Mouse (Mus musculus): ENCODE results near the gene Akap7. TPM values are rescaled to one million over a fixed set of nuclear protein-coding genes. Genes with fewer than 3 reads are reported as not detected.
"Not testable (repeated sequence)": the region's sequence is repeated elsewhere in the genome, so short reads cannot be mapped to it uniquely, and the experiment has no call there.

The Akap7 gene
- total RNA-seq, 2 experiments from 2014 or later: 10.1 to 21.6 TPM

DNA sequence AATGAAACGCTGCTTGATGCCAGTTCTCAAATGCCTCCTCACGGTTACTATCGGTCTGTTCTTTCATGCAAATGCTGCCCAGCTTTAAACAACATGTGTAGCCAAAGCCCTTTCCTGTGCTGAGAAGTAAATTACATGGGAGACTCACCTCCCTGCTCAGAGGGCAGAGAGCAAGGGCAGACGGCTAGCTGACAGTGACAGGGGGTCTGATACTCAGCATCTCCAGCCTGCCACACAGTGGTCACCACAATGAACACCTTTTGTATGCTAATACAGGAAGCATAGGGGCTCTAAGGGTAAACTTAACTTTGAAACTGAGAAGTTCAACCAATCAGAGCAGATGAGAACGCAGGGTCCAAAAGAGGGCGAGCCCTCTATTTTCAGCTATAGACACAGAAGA lies 99.8 kb downstream of the Akap7 start:
- ATAC-seq (replicated peaks; ENCODE audit: low FRiP score, low TSS enrichment, poor library complexity, severe bottlenecking): no peak

DNA sequence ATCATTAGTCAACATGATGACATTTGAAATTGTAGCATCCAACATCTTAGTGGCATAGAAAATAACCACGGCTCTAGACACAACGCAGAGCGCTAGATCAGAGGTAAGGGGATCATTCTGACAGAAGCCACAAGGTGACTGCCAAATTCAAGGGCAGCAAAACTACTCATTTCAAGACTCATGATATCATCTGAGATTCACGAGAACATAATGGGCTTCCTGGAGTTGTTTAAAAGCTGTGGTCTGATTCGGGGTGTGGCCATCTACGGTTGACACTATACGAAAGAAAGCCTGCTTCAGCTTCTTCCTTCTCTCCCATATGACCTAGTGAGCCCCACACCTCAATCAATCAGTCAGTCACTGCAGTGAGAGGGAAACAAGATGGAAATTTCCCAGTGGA lies 107.0 kb downstream of the Akap7 start:
- peak; percentile 38; the same call in 1 of the 2 replicates for ATAC-seq (replicated peaks; ENCODE audit: low FRiP score, low TSS enrichment, poor library complexity, severe bottlenecking)

DNA sequence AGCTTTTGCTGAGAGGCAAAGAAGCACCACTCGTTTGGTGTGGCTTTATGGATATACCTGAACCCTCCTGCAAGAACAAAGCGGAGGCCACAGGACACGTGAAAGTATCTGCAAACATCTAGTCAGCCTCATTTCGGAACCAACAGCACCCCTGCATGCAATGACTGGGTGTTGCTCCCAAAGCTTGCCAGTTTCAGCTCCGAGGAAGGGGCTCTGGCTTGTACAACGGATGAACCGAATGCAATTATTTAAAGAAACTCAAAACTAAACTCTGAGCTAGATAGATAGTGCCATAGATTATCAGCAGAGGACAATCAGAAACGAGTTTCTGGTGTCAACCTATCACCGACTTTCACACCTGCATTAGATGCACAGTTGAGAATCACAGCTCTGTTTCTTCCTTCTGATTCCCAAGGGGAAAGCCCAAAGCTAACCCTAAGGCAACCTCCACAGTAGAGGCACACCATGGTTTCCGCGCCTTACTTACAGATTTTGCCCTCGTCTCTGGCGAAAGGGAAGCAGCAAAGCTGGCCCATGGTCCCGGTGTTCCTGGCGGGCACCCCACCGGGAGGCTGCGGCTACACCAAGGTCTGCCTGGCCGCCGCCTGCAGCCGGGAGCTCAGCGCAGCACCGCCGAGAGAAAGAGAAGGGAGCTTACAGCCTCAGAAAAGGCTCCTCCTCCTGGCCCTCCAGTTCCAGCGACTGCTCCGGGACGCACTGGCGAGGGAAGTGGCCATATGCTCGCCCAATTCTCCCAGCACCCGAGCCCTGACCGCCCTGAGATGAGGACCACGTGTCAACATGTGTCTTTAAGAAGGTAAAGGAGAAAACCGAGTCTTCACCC lies 107.9 kb downstream of the Akap7 start:
- ATAC-seq (replicated peaks; ENCODE audit: low FRiP score, low TSS enrichment, poor library complexity, severe bottlenecking): peak; percentile 88

DNA sequence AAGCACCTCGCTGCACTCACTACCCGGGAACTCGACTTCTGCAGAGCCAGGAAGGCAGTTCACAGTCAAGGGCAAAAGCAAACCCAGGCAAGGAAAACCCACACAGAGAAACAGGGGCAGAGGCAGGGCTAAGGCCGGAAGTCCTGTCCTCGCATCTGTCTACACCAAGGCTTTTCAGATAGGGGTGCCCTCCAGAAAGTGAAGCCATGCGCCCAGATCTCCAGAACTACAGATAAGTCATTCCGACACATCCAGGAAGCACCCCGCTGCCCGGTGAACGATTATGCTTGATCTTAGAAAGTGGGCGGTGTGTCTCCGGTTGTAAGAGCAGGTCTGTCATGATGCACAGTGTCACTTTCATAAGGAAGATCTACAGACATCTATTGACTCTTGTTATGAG lies 109.1 kb downstream of the Akap7 start:
- peak; percentile 34; the same call in 1 of the 2 replicates for ATAC-seq (replicated peaks; ENCODE audit: low FRiP score, low TSS enrichment, poor library complexity, severe bottlenecking)

DNA sequence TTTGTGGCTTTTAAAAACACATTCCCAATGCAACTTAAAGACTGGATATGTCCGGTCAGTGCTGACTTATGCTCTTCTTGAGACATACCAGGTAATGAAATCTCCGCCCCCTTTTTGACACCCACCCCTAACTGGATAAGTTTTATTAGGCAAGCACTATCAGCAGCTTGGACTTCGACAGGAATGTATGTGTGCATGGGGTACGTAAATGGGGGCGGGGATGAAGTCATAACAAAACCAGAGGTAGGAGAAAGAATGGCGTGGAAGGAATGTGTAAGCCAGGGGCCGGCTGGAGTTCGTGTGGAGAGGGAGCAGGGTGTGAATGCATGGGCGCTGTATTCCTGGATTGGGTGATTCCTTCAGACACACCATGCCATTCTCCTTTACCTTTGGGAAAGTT lies 109.6 kb downstream of the Akap7 start:
- no peak for ATAC-seq (replicated peaks; ENCODE audit: low FRiP score, low TSS enrichment, poor library complexity, severe bottlenecking)

- ATAC-seq (replicated peaks; ENCODE audit: low FRiP score, low TSS enrichment, poor library complexity, severe bottlenecking): no peak
These were observed 115.2 kb downstream of the Akap7 start for GRCm38 (mm10) chr10:25192180-25193073.

DNA sequence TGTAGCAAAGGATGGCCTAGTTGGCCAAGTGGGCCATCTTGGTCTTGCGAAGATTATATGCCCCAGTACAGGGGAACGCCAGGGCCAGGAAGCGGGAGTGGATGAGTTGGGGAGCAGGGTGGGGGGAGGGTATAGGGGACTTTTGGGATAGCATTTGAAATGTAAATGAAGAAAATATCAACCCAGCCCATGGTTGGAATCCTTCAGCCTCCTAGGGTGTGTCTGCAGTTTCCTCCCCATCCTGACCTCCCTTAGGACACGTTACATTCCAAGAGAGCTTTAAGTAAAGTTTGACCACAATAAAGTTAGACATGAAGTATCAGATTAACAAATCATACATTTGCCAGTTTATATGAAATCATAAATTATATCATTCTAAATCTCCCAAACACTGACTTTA lies 116.5 kb downstream of the Akap7 start:
- no peak for ATAC-seq (replicated peaks; ENCODE audit: low FRiP score, low TSS enrichment, poor library complexity, severe bottlenecking)

GRCm38 (mm10) chr10:25186240-25186639 lies 121.4 kb downstream of the Akap7 start:
- ATAC-seq (replicated peaks; ENCODE audit: low FRiP score, low TSS enrichment, poor library complexity, severe bottlenecking): not testable (repeated sequence)

DNA sequence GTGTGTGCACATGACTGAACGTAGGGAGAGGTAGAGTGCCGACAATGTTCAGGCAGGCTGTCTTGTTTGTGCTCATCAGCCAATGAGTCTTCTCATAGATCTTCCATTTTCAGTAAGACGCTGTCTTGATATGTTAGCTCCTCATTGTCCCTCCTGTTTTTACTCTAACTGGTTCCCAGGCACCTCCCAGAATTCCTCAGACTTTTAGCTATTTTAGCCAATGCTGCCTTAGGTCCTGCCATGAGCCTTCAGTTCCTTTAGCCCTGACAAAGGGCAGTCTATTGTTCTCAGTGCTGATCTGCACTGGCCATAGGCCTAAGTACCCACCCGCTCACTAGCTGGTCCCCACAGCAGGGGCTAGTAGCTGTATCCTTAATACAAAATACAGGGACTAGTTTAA lies 122.0 kb downstream of the Akap7 start:
- 0 out of 2 replicates have a peak, but pooled peaks have one; percentile 26 for ATAC-seq (replicated peaks; ENCODE audit: low FRiP score, low TSS enrichment, poor library complexity, severe bottlenecking)

DNA sequence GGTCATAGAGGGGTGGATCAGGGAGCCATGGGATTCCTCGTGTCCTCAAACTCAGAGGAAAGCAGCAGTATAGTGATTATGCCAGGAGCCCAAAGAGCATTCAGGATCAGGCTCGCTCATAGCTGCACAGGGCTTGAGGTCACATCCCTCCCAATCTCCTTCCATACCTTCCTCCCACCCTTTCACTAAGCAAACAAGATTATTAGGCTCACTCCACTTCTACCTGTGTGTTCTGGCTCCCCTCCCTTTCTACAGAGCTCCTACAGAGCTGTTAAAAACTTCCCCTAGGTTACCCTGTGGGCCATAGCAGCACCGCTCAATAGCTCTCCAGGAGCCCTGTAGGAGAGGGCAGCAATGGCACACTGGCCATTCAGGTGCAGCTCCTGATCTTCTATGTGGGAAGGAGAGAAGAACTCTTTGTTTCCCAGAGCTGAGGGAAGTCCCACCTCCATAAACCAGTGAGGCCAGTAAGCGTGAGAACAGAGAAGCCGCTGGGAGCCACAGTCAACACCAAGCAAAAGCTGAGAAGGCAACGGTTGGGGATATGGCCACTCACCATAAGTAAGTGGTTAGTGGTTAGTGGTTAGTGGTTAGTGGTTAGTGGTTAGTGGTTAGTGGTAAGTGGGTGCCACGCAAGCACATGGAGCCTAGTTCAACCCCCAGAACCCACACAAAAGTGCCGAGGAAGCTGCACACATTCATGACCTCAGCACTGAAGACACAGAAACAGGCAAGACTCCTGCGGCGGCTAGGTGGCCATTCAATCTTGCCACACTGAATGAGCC lies 122.7 kb downstream of the Akap7 start:
- ATAC-seq (replicated peaks; ENCODE audit: low FRiP score, low TSS enrichment, poor library complexity, severe bottlenecking): 0 out of 2 replicates have a peak, but pooled peaks have one; percentile 22

DNA sequence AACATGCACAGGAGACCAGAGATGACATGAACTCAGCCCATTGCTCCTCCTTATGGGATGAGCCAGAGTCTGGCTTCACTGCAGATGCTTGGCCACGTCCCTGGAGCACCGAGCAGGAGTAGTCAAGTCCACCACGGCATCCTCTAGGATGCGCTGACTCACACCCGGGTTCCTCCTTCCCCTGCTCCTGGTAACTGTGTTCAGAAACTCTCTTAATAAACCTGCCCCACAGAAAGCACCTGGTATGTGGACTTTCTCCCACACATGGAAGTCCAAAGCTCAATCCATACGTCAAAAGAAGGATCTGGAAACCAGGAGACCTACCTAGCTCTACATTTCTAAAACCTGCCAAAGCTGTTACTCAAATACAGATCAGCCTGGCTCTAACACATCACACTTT lies 124.4 kb downstream of the Akap7 start:
- ATAC-seq (replicated peaks; ENCODE audit: low FRiP score, low TSS enrichment, poor library complexity, severe bottlenecking): no peak

- ATAC-seq (replicated peaks; ENCODE audit: low FRiP score, low TSS enrichment, poor library complexity, severe bottlenecking): no peak
These were observed 128.6 kb downstream of the Akap7 start for GRCm38 (mm10) chr10:25179030-25179429.

- ATAC-seq (replicated peaks; ENCODE audit: low FRiP score, low TSS enrichment, poor library complexity, severe bottlenecking): no peak
These were observed 130.4 kb downstream of the Akap7 start for GRCm38 (mm10) chr10:25177270-25177669.

DNA sequence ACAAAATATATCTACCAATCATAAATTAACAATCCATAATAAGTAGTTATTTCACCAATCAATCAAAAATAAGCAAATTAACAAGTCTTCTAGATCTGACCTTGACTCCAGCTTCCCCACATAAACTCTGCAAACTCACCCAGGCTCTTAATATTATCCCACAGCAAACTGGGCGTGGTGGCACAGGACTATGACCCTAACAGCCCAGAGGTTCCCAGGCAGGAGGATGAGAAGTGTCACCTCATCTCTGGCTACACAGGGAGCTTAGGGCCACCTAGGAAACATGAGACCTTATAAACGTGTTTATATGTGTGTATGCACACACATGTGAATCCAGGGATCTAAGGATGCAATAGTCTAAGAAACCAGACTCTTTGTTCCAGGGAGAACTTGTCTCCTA lies 132.8 kb downstream of the Akap7 start:
- no peak for ATAC-seq (replicated peaks; ENCODE audit: low FRiP score, low TSS enrichment, poor library complexity, severe bottlenecking)

- 0 out of 2 replicates have a peak, but pooled peaks have one; percentile 22 for ATAC-seq (replicated peaks; ENCODE audit: low FRiP score, low TSS enrichment, poor library complexity, severe bottlenecking)
These were observed 140.1 kb downstream of the Akap7 start for GRCm38 (mm10) chr10:25167365-25168194.

GRCm38 (mm10) chr10:25163510-25163909 lies 144.2 kb downstream of the Akap7 start:
- ATAC-seq (replicated peaks; ENCODE audit: low FRiP score, low TSS enrichment, poor library complexity, severe bottlenecking): not testable (repeated sequence)

DNA sequence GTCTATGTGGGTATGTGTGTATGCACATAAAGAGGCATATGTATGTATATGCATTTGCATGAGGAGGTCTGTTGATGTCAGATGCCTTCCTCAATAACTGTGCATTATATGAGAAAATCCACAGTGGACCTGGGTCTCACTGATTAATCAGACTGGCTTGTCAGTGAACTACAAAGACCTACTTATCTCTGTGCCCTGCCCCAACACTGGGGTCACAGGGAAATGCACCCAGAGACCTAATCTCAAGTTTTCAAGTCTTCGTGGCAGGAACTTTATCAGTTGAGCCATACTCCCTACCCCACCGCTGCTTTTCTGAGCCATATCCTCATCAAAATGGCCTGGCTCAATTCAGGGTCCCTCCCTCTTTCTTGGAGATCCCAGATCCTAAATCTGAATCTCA lies 146.0 kb downstream of the Akap7 start:
- peak; percentile 92 for ATAC-seq (replicated peaks; ENCODE audit: low FRiP score, low TSS enrichment, poor library complexity, severe bottlenecking)

- ATAC-seq (replicated peaks; ENCODE audit: low FRiP score, low TSS enrichment, poor library complexity, severe bottlenecking): no peak
These were observed 149.0 kb downstream of the Akap7 start for GRCm38 (mm10) chr10:25158651-25159050.

DNA sequence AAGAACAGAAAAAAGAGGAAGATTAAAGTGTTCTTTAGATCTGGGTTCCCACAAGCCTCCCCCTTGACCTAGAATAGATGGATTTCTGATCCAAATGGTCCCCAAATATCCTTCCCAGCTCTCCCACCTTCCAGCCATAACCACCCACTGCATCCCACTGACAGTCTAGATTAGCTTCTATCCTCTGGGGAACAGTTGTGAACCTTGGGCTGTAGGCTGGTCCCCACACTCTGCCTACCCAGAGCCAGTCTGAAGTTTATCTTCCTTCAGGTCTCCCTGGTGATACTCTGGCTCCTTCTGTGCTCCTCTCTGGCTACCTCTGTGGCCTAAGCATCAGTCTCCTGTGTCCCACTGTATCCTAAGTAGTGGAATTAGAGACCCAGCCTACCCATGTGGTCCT lies 150.3 kb downstream of the Akap7 start:
- no peak for ATAC-seq (replicated peaks; ENCODE audit: low FRiP score, low TSS enrichment, poor library complexity, severe bottlenecking)
